Mouse (Mus musculus) lung, adult 2 months (tissue): ENCODE measurements around the gene Lrr1.

Source experiments
- CTCF ChIP-seq: fragments of 200-500 bp; IDR thresholded peaks from 2 replicates; pipeline ENCODE4 v1.5.1; 2011; ENCODE audit warnings: mild to moderate bottlenecking, low read length, control low read depth; ENCODE audit not compliant: insufficient read depth
- POLR2A ChIP-seq: fragments of 200-500 bp; IDR thresholded peaks from 2 replicates; pipeline ENCODE4 v1.6.1; 2011; ENCODE audit warnings: low read depth, mild to moderate bottlenecking, control low read depth, low read length, borderline replicate concordance; ENCODE audit errors: extremely low read depth

DNA sequence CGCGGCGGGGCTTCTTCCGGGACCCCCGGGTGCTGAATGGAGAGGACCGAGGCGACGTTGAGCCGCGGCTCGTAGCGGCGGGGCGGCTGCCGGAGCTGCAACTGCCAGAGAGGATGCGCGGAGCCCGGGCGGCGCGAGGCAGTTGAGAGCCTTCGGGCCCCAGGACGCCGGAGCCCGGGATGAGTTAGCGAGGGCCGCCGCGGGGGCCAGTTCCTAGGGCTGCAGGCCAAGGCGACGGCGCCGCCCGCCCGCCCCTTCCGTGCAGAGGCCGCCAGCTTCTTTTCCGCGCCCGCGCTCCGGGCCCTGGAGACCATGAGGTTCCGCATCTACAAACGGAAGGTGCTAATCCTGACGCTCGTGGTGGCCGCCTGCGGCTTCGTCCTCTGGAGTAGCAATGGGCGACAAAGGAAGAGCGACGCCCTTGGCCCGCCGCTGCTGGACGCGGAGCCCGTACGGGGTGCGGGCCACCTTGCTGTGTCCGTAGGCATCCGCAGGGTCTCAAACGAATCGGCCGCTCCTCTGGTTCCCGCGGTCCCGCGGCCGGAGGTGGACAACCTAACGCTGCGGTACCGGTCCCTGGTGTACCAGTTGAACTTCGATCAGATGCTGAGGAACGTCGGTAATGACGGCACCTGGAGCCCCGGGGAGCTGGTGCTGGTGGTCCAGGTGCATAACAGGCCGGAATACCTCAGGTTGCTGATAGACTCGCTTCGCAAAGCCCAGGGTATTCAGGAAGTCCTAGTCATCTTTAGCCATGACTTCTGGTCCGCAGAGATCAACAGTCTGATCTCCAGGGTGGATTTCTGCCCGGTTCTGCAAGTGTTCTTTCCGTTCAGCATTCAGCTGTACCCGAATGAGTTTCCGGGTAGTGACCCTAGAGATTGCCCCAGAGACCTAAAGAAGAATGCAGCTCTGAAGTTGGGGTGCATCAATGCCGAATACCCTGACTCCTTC, 16.0 kb downstream of the Lrr1 start:
- TF ChIP-seq POLR2A (no peak), CTCF (no peak)
